Mouse (Mus musculus) kidney, embryonic 15.5 days (tissue): ENCODE data around the gene Rhbdd1. TPM values are rescaled to one million over a fixed set of nuclear protein-coding genes. Genes with fewer than 3 reads are reported as not detected.

Source experiments
- ATAC-seq: fragments of 200-750 bp; cut with Nextera tagmentation; replicated peaks from 2 replicates; pipeline ENCODE4 v1.8.0; 2017; ENCODE audit warnings: moderate TSS enrichment; ENCODE audit not compliant: low FRiP score
- H3K27ac ChIP-seq: fragments of 300-500 bp; sonication (generic); 2 replicates; pipeline ENCODE4 v1.5.1; 2015; ENCODE audit warnings: mild to moderate bottlenecking, inconsistent platforms
- H3K27me3 ChIP-seq: fragments of 300-500 bp; sonication (generic); 2 replicates; pipeline ENCODE4 v1.6.1; 2015; ENCODE audit warnings: inconsistent platforms
- H3K36me3 ChIP-seq: fragments of 300-500 bp; sonication (generic); 2 replicates; pipeline ENCODE4 v1.6.1; 2015; ENCODE audit warnings: inconsistent platforms
- H3K4me1 ChIP-seq: fragments of 300-500 bp; sonication (generic); 2 replicates; pipeline ENCODE4 v1.6.1; 2015; ENCODE audit warnings: inconsistent platforms
- H3K4me2 ChIP-seq: fragments of 300-500 bp; sonication (generic); 2 replicates; pipeline ENCODE4 v1.6.1; 2015; ENCODE audit warnings: moderate library complexity, mild to moderate bottlenecking, inconsistent platforms
- H3K4me3 ChIP-seq: fragments of 300-500 bp; sonication (generic); replicated peaks from 2 replicates; pipeline ENCODE4 v1.5.1; 2015; ENCODE audit warnings: mild to moderate bottlenecking, inconsistent platforms
- H3K9ac ChIP-seq: fragments of 300-500 bp; sonication (generic); 2 replicates; pipeline ENCODE4 v1.6.1; 2015; ENCODE audit warnings: mild to moderate bottlenecking, inconsistent platforms
- H3K9me3 ChIP-seq: fragments of 300-500 bp; sonication (generic); replicated peaks from 2 replicates; pipeline ENCODE4 v1.6.1; 2016; ENCODE audit warnings: inconsistent platforms
- WGBS: fragments of 180-500 bp; shearing (Covaris S2); methylation state at CpG from one replicate; pipeline ENCODE4 v1.1.7; 2015; ENCODE audit warnings: mixed read lengths; 5-methylcytosine and 5-hydroxymethylcytosine counted together
- polyA plus RNA-seq: library from polyadenylated mRNA; unstranded; fragments of >200 nt; fragmentation: Nextera tagmentation; extraction: Ambion mirVana; gene quantifications from 2 replicates; pipeline ENCODE4 v1.2.1, GENCODE M21; 2015

Rhbdd1 gene
- polyA plus RNA-seq, 1 experiment from 2014 or later, result 9.4 TPM

DNA sequence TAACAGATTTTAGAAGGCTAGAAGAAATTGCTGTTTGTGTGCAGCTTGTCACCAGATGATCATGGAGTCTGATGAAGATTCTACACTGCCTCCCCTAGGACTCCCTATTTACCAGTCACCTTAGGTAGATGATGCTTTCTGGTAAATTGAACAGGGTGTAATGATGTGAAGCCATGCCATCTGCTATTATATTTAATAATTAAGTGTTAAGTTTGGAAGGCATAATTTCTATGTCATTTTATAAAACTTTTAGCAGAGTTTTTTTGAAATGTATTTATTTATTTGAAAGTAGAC is 13.6 kb downstream of the Rhbdd1 start:
- no peak for ATAC-seq
- Histone ChIP-seq H3K27me3 (no peaks in the 10 kb centered on the region), H3K27ac (no peak overlapping the region), H3K4me1 (no peaks in the 10 kb centered on the region), H3K9ac (no peak overlapping the region), H3K36me3 (no peaks in the 10 kb centered on the region), H3K4me3 (no peak overlapping the region), H3K4me2 (no peak overlapping the region), H3K9me3 (no peaks in the 10 kb centered on the region)

DNA sequence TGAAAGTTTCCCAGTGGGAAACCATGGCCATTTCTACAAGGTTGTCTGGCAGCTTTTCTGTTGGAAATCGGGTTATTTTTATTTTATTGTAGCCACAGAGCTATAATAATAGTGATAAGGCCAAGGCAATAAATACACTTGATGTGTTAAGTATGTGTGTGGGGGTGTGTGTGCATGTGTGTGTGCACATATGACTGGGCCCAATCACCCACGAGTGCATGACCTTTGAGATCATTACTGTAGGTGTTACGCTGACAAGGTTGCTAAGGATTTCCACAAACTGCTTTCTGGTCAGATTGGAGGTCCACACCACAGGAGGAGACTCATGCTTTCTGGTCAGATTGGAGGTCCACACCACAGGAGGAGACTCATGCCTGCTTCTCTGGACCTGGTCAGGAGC is 18.3 kb downstream of the Rhbdd1 start:
- no peaks in the 10 kb centered on the region for H3K27me3 ChIP-seq
- no peak for ATAC-seq
- no peaks in the 10 kb centered on the region for H3K36me3 ChIP-seq
- no peaks in the 10 kb centered on the region for H3K9me3 ChIP-seq
- H3K4me3 ChIP-seq, result no peak overlapping the region
- no peak overlapping the region for H3K27ac ChIP-seq
- H3K4me2 ChIP-seq, result no peak overlapping the region
- H3K9ac ChIP-seq, result no peak overlapping the region
- 58% methylated on average over 3 of the region's 3 CpGs for WGBS
- no peaks in the 10 kb centered on the region for H3K4me1 ChIP-seq

DNA sequence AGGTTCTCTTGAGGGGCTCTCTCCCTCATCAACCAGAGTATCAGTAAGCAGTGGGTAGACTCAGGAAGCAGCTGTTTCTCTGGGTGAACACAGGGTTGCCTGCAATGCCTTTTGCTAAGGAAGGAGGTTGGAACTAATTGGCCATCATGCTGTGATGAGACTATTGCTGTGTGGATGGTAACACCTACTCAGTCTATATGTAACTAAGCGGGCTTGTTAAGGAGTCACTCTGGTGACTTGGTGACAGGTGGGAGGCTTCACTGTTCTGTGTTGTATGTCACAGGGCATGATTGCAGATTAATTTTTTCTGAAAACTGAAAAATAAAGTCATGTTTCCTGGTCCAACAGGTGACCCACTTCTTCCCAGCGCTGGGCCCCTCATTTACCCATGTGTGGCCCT is 36.8 kb downstream of the Rhbdd1 start:
- WGBS, result 85% methylated on average over 2 of the region's 2 CpGs

DNA sequence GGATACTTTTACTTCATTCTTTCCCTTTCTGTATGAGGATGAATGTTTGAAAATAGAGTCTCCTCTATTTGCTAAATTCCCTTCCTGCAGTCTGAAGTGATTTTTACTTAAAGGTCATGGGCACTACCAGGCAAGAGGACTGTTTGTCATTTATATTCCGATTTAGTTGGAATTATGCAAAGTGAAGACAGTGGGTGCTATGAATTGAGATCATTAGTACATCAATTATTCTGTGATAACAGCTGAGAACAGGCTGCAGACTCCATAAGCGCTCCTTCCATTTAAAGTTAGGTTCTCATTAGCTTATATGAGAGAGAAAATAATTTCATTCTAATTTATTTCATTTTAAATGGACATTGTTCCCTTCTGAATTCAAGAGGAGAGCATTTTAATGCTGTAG is 37.5 kb downstream of the Rhbdd1 start:
- ATAC-seq, result no peak
- 88% methylated on average over 2 of the region's 2 CpGs for WGBS

More for the DNA sequence above, 36.8 kb downstream of the Rhbdd1 start:
- Histone ChIP-seq H3K9me3 (no peaks in the 10 kb centered on the region), H3K36me3 (no peaks in the 10 kb centered on the region), H3K27ac (no peak overlapping the region), H3K4me1 (no peaks in the 10 kb centered on the region), H3K27me3 (no peaks in the 10 kb centered on the region), H3K4me3 (no peak overlapping the region), H3K9ac (no peak overlapping the region), H3K4me2 (no peak overlapping the region)
- no peak for ATAC-seq

DNA sequence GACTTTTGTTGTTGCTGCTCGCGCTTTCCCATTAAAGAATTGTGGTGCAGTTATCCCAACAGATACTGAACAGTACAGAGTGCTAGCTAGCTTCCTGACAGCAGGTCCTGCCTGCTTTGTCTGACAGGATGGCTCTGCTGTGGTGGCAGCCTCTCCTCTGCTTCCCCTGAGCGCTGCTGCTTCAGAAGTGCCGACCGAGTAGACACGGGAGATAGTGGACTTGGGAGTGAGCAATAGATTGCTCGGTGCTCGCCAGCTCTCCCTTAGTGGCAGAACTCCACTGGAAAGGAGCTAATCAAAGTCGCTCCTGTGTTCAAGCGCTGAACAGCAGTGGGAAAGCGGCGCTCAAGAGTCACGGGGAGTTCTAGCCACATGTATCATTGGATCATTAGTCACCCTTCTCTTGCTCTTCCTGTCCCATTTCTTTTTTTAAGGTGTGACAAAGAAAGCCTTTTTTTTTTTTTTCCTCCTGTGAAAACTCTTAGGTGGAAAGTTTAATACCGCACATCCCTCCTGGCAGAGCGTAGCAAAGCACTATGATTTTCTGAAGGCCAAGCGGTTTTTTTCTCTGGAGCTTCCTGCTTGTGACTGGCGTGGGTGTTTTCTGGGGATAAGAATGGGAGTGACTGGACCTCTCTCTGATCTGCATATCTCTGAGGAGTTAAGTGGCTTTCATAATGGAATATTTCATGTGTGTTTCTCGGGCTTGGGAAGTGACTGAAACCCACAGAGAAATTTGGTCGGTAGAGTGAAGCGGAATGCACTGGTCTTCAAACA is 42.8 kb downstream of the Rhbdd1 start:
- Histone ChIP-seq H3K4me3 (no peak overlapping the region), H3K27ac (no peak overlapping the region), H3K9ac (no peak overlapping the region), H3K36me3 (no peaks in the 10 kb centered on the region), H3K4me1 (peaks cover 13% of the 10 kb centered on the region; the same call in 1 of the 2 replicates), H3K4me2 (0 out of 2 replicates have a peak overlapping the region, but pooled peaks have one; percentile 15), H3K27me3 (no peaks in the 10 kb centered on the region), H3K9me3 (no peaks in the 10 kb centered on the region)
- ATAC-seq, result 0 out of 2 replicates have a peak, but pooled peaks have one; percentile 49
- WGBS, result 55% methylated on average over 20 of the region's 20 CpGs

More for the DNA sequence above, 37.5 kb downstream of the Rhbdd1 start:
- Histone ChIP-seq H3K27ac (no peak overlapping the region), H3K4me1 (no peaks in the 10 kb centered on the region), H3K27me3 (no peaks in the 10 kb centered on the region), H3K4me2 (no peak overlapping the region), H3K9ac (no peak overlapping the region), H3K36me3 (no peaks in the 10 kb centered on the region), H3K4me3 (no peak overlapping the region), H3K9me3 (no peaks in the 10 kb centered on the region)

DNA sequence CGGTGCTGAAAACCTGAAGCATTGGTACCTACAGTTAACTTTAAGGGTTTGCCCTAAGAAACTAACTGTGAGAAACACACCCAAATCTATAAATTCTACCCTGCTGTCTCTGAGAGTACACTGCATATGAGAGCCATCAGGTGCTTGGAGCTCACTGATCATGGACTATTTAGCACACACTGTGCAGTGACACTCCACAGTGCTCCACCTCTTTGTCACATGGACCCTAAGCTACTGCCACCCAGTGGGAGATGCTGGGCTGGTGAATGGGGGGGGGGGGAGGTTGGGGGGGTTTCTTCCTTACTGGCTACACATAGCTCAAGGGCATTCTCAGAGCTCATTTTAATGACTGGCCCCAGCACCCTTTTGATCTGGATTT is 43.4 kb downstream of the Rhbdd1 start:
- no peaks in the 10 kb centered on the region for H3K36me3 ChIP-seq
- no peak overlapping the region for H3K27ac ChIP-seq
- H3K9me3 ChIP-seq, result no peaks in the 10 kb centered on the region
- H3K9ac ChIP-seq, result no peak overlapping the region
- peaks cover 13% of the 10 kb centered on the region; the same call in 1 of the 2 replicates for H3K4me1 ChIP-seq
- H3K27me3 ChIP-seq, result no peaks in the 10 kb centered on the region
- ATAC-seq, result no peak
- H3K4me3 ChIP-seq, result no peak overlapping the region
- WGBS, result 76% methylated on average over 1 of the region's 1 CpGs
- H3K4me2 ChIP-seq, result no peak overlapping the region

DNA sequence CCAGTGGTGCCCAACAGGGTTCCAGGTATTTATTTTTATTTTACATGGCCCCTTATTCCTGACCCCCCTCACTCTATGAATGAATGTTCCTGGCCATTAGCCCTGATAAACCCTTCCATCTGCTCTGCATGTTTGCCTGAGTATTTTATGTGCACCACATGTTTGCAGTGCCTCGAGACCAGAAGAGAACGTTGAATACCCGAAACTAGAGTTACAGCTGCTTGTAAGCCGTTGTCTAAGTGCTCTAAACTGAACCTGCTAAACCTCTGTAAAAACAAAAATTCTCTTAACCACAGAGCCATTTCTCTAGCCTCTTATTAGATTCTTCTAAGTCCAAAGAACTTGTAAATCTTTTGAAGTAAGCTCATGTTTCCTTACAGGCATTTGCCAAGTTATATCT is 45.0 kb downstream of the Rhbdd1 start:
- Histone ChIP-seq H3K36me3 (no peaks in the 10 kb centered on the region), H3K27me3 (no peaks in the 10 kb centered on the region), H3K4me3 (no peak overlapping the region), H3K4me1 (peaks cover 13% of the 10 kb centered on the region; the same call in 1 of the 2 replicates), H3K27ac (no peak overlapping the region), H3K9ac (no peak overlapping the region), H3K9me3 (no peaks in the 10 kb centered on the region), H3K4me2 (no peak overlapping the region)
- 18% methylated on average over 4 of the region's 4 CpGs for WGBS
- ATAC-seq, result no peak

DNA sequence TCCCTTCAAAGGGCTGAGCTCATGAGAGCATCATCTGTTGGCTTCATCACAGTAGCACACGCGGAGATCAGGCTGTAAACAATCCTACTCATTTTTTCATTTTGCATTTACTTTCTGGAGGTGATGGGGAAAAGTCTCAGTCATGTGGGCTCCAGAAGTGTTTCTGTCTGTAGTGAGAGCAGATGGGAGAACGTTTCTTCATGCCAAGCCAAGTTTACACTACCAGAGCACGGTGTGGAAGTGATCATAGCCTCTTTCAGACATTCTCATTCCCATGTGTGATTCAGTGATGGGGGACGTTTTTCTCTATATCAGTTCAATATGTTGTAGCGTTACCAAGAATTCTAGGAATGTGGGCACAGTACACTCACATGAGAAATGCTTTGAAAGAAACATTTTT is 45.9 kb downstream of the Rhbdd1 start:
- 77% methylated on average over 6 of the region's 6 CpGs for WGBS
- Histone ChIP-seq H3K9ac (no peak overlapping the region), H3K27me3 (no peaks in the 10 kb centered on the region), H3K9me3 (no peaks in the 10 kb centered on the region), H3K4me1 (peaks cover 13% of the 10 kb centered on the region; the same call in 1 of the 2 replicates), H3K4me2 (no peak overlapping the region), H3K4me3 (no peak overlapping the region), H3K36me3 (no peaks in the 10 kb centered on the region), H3K27ac (no peak overlapping the region)
- no peak for ATAC-seq

DNA sequence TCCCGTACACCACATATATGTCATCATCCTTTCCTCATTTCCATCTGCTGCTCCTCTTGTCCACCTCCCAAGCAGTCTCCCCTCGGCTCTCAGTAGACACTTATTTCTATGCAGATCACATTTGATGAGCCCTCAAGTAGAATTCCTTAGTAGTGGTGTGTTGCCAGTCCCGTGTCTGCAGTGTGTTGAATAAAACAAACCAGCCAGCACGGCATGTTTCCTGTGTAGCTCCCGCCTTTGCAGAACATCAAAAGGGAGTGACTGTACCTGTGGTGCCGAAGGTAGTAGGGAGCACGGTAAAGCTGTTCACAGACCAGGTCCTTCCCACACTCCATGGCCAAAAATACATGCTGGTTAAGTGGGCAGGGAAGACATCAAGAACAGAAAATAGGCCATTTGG is 47.8 kb downstream of the Rhbdd1 start:
- WGBS, result 84% methylated on average over 7 of the region's 7 CpGs
- Histone ChIP-seq H3K9me3 (no peaks in the 10 kb centered on the region), H3K4me3 (no peak overlapping the region), H3K27ac (no peak overlapping the region), H3K27me3 (no peaks in the 10 kb centered on the region), H3K4me2 (no peak overlapping the region), H3K4me1 (peaks cover 13% of the 10 kb centered on the region; the same call in 1 of the 2 replicates), H3K9ac (no peak overlapping the region), H3K36me3 (no peaks in the 10 kb centered on the region)
- ATAC-seq, result no peak

DNA sequence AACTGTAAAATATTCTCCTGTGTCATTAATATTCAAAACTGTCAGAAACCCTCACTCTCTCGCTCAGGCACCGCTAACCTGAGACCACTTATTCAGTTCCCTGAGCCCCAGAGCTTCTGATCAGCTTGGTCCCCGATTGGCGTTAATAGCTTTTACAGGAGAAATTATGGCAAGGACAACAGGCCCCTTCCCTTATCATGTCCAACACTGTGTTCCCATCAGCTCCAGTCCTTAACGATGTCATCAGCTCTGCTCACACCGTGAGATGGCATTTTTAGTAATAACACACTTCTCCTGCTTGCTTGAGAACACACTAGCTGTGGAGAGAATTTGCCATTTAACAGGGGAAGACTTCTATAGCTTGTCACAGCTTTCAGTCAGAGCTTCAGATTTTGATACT is 48.2 kb downstream of the Rhbdd1 start:
- 59% methylated on average over 6 of the region's 6 CpGs for WGBS
- no peaks in the 10 kb centered on the region for H3K27me3 ChIP-seq
- ATAC-seq, result no peak

DNA sequence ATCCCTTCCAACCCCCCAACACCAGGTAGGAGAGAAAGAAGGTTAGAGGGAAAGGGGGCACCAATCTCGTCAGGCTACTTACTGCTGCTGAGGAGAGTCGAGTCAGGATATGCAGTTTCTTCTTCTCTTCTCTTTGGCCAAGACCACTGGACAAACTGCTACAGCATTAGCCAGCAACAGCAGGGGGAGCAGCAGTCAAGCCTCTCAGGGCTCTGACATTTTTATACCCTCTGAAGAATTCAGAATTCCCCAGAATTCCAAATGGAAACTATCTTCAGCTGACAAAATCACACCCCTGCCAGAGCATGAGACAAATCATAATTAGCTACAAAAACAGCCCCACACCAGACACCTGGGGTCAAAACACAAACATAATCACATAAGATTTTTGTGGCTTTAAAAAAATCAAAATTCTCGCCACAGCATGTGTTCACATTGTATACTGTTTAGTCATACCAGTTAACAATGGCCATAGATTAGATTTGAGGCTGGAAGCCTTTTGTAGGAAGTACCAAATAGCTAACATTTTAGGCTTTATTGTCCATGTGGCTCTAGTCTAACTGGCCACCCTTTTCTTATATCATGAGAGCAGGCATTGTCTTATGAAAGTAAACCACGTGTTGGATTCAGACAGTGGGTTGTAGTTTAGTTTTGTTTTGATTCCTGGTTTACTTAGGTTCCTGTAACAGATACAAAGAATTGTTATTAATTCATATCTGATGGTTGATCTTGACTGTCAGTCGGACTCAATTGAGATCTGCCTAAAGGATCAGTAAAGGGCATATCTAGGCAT is 55.6 kb downstream of the Rhbdd1 start:
- Histone ChIP-seq H3K9me3 (no peaks in the 10 kb centered on the region), H3K4me3 (no peak overlapping the region), H3K27ac (no peak overlapping the region), H3K4me2 (no peak overlapping the region), H3K4me1 (peaks cover 9% of the 10 kb centered on the region), H3K27me3 (no peaks in the 10 kb centered on the region), H3K9ac (no peak overlapping the region), H3K36me3 (no peaks in the 10 kb centered on the region)
- 66% methylated on average over 5 of the region's 5 CpGs for WGBS
- ATAC-seq, result no peak

More for the DNA sequence above, 48.2 kb downstream of the Rhbdd1 start:
- Histone ChIP-seq H3K4me1 (peaks cover 10% of the 10 kb centered on the region; the same call in 1 of the 2 replicates), H3K4me2 (no peak overlapping the region), H3K27ac (no peak overlapping the region), H3K36me3 (no peaks in the 10 kb centered on the region), H3K9me3 (no peaks in the 10 kb centered on the region), H3K4me3 (no peak overlapping the region), H3K9ac (no peak overlapping the region)

DNA sequence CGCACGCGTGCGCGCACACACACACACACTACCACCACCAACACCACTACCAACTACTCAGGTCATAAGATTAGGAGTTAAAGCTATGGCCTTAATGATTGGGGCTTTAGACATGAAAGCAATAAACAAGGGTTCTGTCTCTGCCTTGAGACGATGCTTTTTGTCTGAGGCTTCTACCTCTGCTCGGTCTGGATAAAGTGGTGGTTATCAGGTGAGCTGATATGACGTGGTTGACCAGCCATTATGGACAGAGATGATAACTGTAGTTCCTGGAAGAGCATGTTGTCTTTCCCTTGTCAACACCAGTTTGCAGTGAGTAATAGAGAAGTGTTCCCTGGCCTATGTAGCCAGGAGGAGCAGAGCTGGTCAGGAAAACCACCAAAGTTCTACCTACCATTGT is 57.7 kb downstream of the Rhbdd1 start:
- 93% methylated on average over 8 of the region's 8 CpGs for WGBS
- no peaks in the 10 kb centered on the region for H3K9me3 ChIP-seq
- no peak overlapping the region for H3K9ac ChIP-seq
- H3K4me2 ChIP-seq, result no peak overlapping the region
- no peaks in the 10 kb centered on the region for H3K36me3 ChIP-seq
- H3K27ac ChIP-seq, result no peak overlapping the region
- no peak overlapping the region for H3K4me3 ChIP-seq
- 0 out of 2 replicates have a peak, but pooled peaks have one; percentile 23 for ATAC-seq
- peaks cover 9% of the 10 kb centered on the region for H3K4me1 ChIP-seq
- no peaks in the 10 kb centered on the region for H3K27me3 ChIP-seq
